Mouse (Mus musculus) gastrocnemius, postnatal 10 days (tissue): Measurements from ENCODE around the gene Pagr1b. TPM values are rescaled to one million over a fixed set of nuclear protein-coding genes. Genes with fewer than 3 reads are reported as not detected.

Experiments
- DNase-seq: peaks from one replicate; pipeline ENCODE4 v3.0.0; 2021; ENCODE audit warnings: mixed read lengths
- long read RNA-seq, 2 experiments: library from polyadenylated mRNA; stranded (forward); transcript quantifications; one replicate each; pipeline ENCODE4 v2.0.0; 2021
- total RNA-seq, 2 experiments: library from RNA; stranded (reverse); gene quantifications; 2 replicates each; pipeline ENCODE4 v1.2.3; 2021

Gene Pagr1b
- total RNA-seq, result 1 to 10 TPM in 1 of 2 experiments, not detected in 1; 1.5 TPM
- long read RNA-seq, experiment 1, result 0 reads
- long read RNA-seq, experiment 2, result 0 reads

DNA sequence TGATC lies at the start of gene Pagr1b:
Pagr1b (minus strand) TSS at position 4 of the 5 bp plus-strand sequence.
- no peak for DNase-seq

GRCm38 (mm10) chr7:127065538-127065937 lies 49.3 kb upstream of the Pagr1b start:
- DNase-seq, result no peak

DNA sequence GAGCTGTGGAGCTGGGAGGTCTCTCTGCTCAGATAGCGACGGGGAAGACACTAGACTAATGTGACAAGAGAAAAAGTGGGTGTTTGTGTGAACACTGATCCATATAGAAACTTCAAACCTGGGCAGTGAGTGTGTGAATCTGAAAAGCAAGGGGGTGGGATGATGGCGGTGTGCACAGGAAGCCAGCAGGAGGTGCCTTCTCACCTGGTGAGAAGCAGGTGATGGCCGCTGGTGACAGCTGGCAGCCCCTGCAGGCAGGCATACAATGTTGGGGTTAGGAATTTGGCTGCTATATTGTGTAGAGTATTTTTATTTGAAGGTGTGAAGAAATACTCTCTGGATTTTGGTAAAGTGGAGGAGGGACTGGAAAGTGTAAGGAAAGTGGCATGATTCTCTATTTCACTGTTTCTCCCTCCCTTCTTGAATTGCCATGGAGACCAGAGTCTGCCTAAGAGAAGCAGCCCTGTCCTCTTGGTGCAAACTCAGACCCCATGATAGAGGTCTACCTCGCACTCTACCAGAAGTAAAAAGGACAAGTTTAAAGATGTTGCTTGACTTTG lies 38.8 kb upstream of the Pagr1b start:
- DNase-seq, result no peak

GRCm38 (mm10) chr7:127041851-127042672 lies 25.8 kb upstream of the Pagr1b start, which contains the start of gene Kif22:
TSS of gene Kif22 (minus strand) at chr7:127042471.
- peak; percentile 86 for DNase-seq

GRCm38 (mm10) chr7:127031244-127031643 lies 15.0 kb upstream of the Pagr1b start:
- DNase-seq, result no peak

DNA sequence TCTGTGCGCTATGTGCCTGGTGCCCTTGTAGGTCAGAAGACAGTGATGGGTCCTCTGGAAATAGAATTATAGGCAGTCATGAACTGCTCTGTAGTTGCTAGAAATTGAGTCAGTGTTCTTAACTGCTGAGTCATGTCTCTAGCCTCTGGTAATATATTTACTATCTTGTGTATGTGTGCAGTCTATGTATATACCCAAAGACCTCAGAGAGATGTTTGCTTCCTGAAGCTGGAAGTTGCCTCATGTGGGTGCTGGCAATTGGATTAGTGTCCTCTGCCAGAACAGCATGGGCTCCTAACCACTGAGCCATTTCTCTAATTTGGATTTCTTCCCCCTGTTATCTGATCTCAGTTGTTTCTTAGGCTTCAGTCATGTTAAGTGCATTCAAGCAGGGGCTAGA lies 13.9 kb upstream of the Pagr1b start:
- no peak for DNase-seq

DNA sequence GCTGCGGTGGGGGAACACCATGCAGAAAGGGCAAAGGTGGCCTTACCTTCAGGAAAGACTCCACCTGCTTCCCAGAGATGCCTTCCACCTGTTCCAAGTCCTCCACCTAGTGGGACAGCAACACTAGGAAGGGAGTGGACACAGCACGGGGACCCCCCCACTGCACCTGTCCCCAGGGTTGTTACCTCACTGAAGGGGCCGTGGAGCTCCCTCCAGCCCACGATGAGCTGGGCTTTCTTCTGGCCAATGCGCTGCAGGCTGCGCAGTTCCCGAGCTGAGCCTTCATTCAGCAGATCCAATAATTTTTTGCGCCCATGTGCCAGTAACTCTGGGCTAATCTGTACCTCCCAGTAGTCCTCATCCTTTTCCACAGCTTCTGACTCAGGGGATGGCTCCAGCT lies 11.6 kb upstream of the Pagr1b start:
- DNase-seq, result no peak

DNA sequence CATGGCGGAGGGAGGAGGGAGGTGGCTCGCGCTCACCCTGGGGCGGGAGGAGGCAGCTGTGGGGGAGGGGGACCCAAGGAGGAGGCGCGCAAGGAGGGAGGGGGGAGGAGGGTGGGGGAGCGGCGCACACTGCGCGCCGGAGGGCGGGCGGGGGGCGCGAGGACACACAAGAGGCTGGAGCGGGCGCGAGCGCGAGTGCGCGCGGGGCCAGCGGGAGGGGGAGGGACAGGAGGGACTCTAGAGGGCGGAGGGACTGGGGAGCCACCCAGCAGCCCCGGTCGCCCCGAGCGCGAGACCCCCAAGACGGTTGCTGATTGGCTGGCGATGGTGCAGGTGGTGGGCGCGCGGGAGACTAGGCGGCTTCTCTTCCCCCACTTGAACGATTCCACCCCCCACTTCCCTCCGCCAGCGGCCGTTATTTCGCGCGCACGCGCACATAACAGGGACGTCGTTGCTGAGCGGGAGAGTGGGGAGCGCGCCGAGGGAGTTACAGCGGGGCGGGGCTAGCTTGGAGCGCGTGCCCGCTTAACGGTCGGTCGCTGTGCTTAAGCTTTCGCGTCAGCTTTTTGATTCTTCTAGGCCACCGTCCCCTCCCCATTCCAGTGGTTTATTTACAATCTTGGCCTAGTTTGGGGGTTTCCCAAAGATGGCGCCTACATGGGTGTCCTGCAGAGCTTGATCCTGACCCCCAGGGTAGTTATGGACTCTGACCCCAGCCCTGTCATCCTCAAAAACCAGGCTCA lies 10.9 kb upstream of the Pagr1b start, which contains the start of gene Maz:
Maz (minus strand) TSS at position 54 of the 743 bp plus-strand sequence.
- peak; percentile 99 for DNase-seq

DNA sequence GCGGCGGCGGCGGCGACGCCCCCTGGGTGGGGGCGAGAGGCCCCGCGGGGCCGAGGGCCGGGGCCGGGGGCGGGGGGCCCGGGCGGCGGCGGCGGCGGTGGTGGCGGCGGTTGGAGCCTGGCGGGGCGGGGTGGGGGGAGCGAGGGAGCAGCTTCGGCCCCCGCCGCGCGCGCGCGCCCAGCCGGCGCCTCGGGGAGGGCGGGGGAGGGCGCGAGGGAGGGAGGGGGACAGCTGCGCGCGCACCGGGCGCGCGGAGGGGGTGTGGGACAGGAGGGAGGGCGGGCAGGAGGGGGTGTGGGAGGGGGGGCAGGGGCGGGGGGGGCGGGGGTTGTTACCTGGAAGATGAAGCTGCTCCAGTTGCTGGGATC lies 10.3 kb upstream of the Pagr1b start:
- DNase-seq, result peak; percentile 92

- peak; percentile 66 for DNase-seq
Observed at GRCm38 (mm10) chr7:127026161-127026600, 9.9 kb upstream of the Pagr1b start.

DNA sequence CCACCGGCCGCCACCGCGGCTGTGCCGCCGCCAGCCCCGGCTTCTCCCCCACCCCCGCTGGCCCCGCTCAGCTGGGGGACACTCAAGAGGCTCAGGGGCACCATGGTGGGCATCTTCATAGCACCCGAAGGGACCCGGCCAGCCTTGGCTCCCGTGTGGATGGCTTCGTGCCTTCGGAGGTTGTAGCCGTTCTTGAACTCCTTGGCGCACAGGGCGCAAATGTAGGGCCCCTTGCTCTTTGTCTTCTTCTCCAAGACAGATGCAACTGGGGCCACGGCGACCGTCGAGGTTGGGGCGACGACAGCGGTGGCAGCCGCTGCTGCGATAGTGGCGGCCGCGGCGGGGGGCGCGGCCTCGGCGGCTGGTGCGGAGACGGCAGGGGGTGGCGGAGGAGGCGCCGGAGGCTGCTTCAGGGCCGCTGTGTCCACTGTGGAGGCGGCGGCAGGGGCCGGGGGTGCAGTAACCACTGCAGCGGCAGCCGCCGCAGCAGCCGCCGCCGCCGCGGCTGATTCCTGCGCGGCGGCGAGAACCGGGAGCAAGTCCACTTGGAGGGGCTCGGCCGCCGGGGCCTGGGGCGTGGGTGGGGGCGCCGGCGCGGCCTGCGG lies 9.4 kb upstream of the Pagr1b start:
- DNase-seq, result peak; percentile 61

DNA sequence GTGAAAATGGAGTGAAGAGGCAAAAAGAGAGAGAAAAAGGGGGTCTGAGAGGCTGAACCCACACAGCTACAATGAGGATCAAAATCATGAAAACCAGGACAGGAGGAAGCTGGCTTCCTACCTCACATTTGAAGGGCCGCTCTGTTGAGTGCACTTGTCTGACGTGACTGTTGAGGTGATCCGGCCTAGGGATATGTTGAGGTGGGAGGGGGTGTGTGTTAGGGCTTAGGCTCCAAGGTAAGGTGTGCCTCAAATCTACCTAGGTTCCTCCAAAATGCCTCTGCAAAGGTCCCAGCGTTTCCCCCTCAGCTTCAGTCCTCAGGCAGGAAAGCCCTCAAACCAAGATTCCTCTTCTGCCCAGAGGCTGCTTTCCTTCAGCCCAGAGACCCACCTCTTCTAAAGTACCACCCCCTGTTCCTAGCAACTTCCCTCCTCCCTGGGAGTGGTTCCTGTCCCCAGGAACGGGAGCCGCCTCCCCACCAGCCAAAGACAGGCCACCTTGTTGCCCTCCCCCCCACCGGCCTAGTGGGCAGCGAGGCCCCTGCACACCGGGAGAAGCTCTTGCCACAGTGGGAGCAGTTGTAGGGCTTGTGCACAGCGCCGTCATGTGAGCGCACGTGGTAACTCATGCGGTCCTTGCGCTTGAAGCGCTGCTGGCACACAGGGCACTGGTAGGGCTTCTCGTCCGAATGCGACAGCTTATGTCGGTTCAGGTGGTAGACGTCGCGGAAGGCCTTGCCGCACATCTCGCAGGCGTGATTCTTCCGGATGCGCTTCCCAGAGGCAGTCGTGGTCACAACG lies 8.7 kb upstream of the Pagr1b start:
- peak; percentile 67 for DNase-seq

DNA sequence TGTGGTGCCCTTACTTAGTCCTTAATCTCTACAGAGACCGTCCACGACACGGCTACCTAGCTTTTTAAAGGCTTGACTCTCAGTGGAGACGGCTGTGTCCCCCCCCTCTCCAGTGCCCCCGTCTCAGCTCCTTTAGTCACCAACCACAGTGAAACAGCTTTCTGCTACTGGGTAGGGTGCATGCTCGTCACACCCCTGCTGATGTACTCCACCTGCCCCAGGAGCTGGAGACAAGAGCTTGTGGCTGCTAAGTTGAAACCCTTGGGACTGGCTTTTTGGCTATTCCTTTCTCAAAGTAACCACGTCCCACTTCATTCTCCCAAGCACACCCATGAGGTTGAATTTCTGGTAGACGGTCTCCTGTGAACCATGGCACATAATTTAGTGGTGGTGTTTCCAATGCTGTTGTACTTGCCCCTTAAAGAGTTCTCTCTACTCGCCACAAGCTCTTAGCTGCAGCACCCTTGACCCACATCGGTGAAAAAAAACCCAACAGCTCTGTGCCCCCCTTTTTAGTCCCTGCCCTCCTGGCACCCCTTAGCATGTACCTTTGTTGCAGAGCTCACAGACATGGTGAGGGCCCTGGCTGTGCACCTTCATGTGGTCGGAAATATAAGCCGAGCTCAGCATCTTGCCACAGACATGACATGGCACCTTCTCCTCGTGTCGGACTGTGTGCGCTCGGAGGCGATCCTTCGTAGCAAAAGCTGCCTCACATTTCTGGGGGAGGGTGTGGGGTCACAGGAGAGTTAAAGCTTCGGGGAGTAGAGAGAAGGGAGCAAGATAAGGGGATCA lies 7.8 kb upstream of the Pagr1b start:
- no peak for DNase-seq

DNA sequence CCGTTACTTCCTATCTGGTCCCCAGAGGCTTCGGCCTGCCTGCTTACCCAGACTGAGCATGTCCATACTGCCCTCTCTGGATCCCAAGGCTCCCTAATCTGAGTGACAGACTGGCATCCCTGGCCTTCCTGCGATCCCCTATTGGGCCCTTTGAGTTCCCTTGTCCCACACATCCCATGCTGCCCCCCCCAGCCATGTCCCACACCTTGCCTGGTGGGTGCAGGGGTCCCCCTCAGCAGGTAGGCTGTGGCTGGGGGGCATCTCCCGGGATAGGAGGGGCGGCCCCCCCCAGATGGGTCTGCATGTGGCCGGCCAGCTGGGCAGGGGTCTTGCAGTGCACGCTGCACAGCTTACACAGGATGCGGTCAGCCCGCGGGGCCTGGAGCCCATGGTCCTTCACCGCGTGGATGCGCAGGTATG lies 7.0 kb upstream of the Pagr1b start:
- peak; percentile 16 for DNase-seq

DNA sequence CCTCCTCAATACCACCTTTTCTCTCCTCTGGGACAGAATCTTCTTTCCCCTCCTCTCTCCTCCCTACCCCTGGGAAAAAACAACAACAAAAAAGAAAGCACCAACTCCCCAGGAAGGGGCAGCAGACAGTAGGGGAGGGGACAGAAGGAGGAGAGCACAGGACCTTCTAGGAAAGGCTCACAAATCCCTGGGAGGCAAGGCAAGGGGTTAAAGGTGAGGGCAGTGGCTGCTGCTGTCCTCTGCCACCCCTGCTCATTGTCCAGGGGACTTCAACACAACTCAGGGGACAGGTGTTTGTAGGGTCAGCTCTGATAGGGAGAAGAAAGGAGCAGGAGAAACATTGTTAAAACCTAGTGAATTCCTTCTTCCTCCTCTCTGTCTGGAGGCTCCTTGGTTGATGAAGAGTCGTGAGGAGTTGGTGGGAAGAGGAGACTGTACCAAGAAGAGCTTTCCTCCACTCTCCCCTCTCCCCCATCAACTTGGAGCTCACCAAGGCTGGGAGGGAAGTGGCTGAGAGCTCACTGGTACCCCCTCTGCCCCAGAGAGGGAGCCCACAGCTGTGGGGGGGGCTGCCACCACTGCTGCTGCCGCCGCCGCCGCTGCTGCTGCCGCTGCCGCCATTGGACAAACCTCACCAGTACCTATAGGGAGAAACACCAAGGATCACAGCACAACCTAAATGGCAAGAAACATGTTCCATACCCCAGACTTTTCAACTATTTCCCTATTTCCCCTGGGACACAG lies 6.4 kb upstream of the Pagr1b start:
- no peak for DNase-seq

DNA sequence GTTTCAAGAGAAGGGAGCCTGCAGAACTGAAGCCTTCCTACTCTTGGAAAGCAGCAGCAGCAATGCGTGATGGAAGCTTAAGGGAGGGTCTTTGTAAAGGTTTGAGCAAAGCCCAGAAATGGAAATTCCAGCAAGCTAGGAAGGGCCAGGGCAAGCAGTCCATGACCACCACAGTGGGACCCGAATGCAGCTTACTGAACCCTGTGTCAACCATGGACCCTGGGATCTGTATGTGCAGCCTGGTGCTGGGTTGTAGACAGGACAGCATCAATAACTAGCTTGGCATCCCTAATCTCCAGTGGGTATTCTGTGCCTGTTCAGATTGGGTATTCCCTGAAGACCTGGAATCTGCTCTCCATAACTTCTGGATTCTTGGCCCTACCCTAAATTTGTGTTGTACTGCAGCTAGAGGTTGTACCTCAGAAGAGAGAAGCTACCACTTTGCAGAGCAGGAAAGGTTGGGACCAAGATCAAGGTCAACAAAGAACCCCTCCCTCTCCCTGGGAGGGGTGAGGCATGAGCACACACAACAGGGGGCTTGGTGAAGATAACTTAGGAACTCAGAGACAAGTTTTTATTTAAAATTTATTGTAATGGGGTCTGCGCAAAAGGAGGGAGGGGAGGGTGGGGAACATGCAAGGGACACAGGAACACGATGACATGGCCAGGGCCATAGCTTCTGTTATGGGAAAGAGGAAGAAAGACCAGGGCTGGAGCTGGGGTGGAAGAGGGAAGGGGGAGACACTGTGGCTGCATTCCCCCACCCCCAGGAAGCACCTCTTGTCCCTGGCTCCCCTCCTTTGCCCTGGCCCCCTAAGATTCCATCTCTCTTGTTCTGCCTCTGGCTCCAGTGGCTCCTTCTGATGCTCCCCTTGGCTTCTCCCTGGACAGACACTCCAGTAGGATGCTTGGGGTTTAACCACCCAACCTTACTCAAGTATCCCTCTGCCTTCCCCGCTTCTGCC lies 5.6 kb upstream of the Pagr1b start:
- no peak for DNase-seq

GRCm38 (mm10) chr7:127020901-127021562 lies 4.7 kb upstream of the Pagr1b start, which contains the start of the genes Gm42742 and Prrt2:
TSS of gene Gm42742 (minus strand) at chr7:127021097.
TSS of gene Prrt2 (minus strand) at chr7:127021211.
- DNase-seq, result peak; percentile 58

DNA sequence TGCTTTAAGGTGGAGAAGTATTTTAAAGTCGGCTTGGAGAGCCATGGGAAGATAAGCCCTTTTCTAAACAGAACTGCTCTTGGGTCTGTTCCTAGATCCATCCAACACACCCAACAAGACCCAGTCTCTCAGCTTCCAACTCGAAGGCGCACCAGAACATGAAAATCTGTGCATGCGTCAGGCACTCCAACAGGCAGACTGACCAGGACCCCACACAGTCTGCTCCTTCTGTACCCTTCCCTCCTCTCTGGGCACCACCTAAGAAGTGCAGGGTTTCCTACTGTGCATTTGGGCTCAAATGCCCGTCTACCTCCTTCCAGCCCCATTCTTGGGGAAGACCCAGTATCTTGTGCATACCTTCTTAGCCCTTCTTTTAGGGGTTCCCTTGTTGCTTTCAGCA lies 4.2 kb upstream of the Pagr1b start:
- no peak for DNase-seq

GRCm38 (mm10) chr7:127020031-127020430 lies 3.7 kb upstream of the Pagr1b start:
- DNase-seq, result no peak
